15 mouse cellular contexts compared by ENCODE assay signal in the genomic region with DNA sequence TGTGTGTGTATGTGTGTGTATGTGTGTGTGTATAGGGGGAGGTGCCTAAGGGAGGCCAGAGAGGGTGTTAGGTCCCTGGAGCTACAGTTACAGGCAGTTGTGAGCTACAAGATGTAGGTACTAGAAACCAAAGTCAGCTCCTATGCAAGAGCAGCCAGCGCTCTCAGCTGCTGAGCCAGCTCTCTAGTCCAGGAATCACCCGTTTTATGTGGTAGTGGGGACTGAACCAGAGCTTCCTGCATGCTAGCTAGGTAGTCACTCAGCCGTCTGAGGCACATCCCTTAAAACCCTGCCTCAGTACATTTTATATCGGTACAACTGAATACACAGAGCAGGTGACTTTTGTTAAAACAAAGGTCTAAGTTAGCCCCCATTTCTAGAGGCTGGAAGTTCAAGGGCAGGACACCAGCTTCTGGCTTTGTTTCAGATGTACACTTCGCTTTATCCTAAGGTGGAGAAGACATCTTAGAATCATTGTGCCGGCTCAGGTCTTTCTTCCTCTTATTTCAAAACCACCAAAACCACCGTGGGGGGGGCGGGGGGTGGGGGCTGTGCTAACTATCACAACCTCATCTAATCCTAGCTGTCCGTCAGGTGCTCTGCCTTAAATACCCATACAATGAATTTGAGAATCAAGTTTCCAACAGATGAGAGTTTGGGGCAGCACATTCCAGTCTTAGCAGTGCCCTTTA. TPM values are rescaled to one million over a fixed set of nuclear protein-coding genes. Genes with fewer than 3 reads are reported as not detected.
DNase-seq lines count a peak whose midpoint lies in the region; ATAC-seq and TF ChIP-seq lines count a peak whose summit lies in the region.
"Had no signal": no experiment of that assay in that cellular context is flagged by ENCODE, and none has a peak within 500 bp of the region (broad histone marks: within the 10 kb centered on the region; RNA-seq: fewer than 3 reads in every experiment).

No protein-coding gene starts in this region.

- 83% methylated on average over 9 of the region's 9 CpGs for whole genome bisulfite sequencing in hindbrain, embryonic 10.5 days
- 84% methylated on average over 9 of the region's 9 CpGs for WGBS in hindbrain, embryonic 16.5 days

- H3K27ac ChIP-seq in CH12.LX (ENCODE audit: insufficient read depth, low read depth): no peak overlapping the region
- no peak overlapping the region for H3K27ac ChIP-seq in hindbrain, embryonic 10.5 days
- H3K27ac ChIP-seq in hindbrain, embryonic 16.5 days (ENCODE audit: low read depth, low read length): no peak overlapping the region
- H3K27ac ChIP-seq: heart, embryonic 13.5 days; hindbrain, embryonic 13.5 days; limb, embryonic 15.5 days had no signal

- TF ChIP-seq EP300 in CH12.LX (IDR thresholded peaks at IDR 0.05; ENCODE audit: low read length): no peak

- TF ChIP-seq CTCF in CH12.LX (conservative IDR thresholded peaks at IDR 0.05 in 1 of 2, IDR thresholded peaks at IDR 0.05 in 1 of 2; ENCODE audit: low read depth in 2 of 2, low read length in 2 of 2): no peak

- no peaks in the 10 kb centered on the region for H3K9me3 ChIP-seq in CH12.LX (replicated peaks; ENCODE audit: low read length)
- H3K9me3 ChIP-seq in hindbrain, embryonic 10.5 days: no peaks in the 10 kb centered on the region
- H3K9me3 ChIP-seq in hindbrain, embryonic 16.5 days (ENCODE audit: control insufficient read depth, low read length): no peaks in the 10 kb centered on the region
- H3K9me3 ChIP-seq: heart, embryonic 13.5 days; hindbrain, embryonic 13.5 days; limb, embryonic 15.5 days had no signal

- H3K4me3 ChIP-seq in CH12.LX (replicated peaks in 1 of 3; ENCODE audit: low read depth in 2 of 3, low read length in 2 of 3, poor library complexity in 1 of 3): no peak overlapping the region
- H3K4me3 ChIP-seq in hindbrain, embryonic 10.5 days: no peak overlapping the region
- no peak overlapping the region for H3K4me3 ChIP-seq in hindbrain, embryonic 16.5 days (ENCODE audit: low read length)
- H3K4me3 ChIP-seq: heart, embryonic 13.5 days; hindbrain, embryonic 13.5 days; limb, embryonic 15.5 days had no signal

- no peak overlapping the region for H3K9ac ChIP-seq in CH12.LX (ENCODE audit: insufficient read depth, low read depth)
- no peak overlapping the region for H3K9ac ChIP-seq in hindbrain, embryonic 16.5 days (ENCODE audit: low read depth, low read length)
- H3K9ac ChIP-seq: heart, embryonic 13.5 days; hindbrain, embryonic 13.5 days; limb, embryonic 15.5 days; lung, embryonic 14.5 days had no signal

- H3K79me2 ChIP-seq in CH12.LX (replicated peaks; ENCODE audit: control insufficient read depth, extremely low read depth, insufficient read depth, poor library complexity, severe bottlenecking): no peaks in the 10 kb centered on the region

- DNase-seq in A20 (ENCODE audit: low read depth, low spot score) (peak; percentile 57), CH12.LX (ENCODE audit: extremely low read depth) (peak; percentile 42)
- peak; percentile 40 to 57 for DNase-seq in thymus, adult 18-20 months
- no peak for DNase-seq in embryo, embryonic 9.5 days (ENCODE audit: extremely low spot score)
- DNase-seq in hindbrain, embryonic 10.5 days (ENCODE audit: low spot score): no peak
- DNase-seq in cerebellum, adult 9-11 months: no peak
- DNase-seq: adrenal gland, postnatal 36 days; kidney, adult 2 months; lung, embryonic 14.5 days had no signal

- H3K4me2 ChIP-seq in CH12.LX (ENCODE audit: insufficient read depth, low read depth, poor library complexity, severe bottlenecking): peak overlapping the region; percentile 8; the same call in 1 of the 2 replicates
- no peak overlapping the region for H3K4me2 ChIP-seq in hindbrain, embryonic 16.5 days (ENCODE audit: low read length)
- H3K4me2 ChIP-seq: heart, embryonic 13.5 days; hindbrain, embryonic 13.5 days; limb, embryonic 15.5 days; lung, embryonic 14.5 days had no signal

- no peaks in the 10 kb centered on the region for H3K36me3 ChIP-seq in CH12.LX (replicated peaks in 1 of 2; ENCODE audit: control insufficient read depth in 1 of 2, insufficient read depth in 1 of 2, low read length in 1 of 2)
- no peaks in the 10 kb centered on the region for H3K36me3 ChIP-seq in hindbrain, embryonic 10.5 days
- H3K36me3 ChIP-seq in hindbrain, embryonic 16.5 days (ENCODE audit: control insufficient read depth, insufficient read depth, low read length): no peaks in the 10 kb centered on the region
- H3K36me3 ChIP-seq: heart, embryonic 13.5 days; hindbrain, embryonic 13.5 days; limb, embryonic 15.5 days had no signal

- in situ Hi-C loops in CH12.LX (cut with MboI; ENCODE audit: low pct_ligation_motif_present, low pct_unique_long_range_greater_than_20kb, low sequenced_read_pairs): no loop called here

- dilution Hi-C loops in CH12.LX (cut with MboI; ENCODE audit: extremely low pct_ligation_motif_present, extremely low pct_unique_long_range_greater_than_20kb, low sequenced_read_pairs): no loop called here

- no peak for TF ChIP-seq RAD21 in CH12.LX (IDR thresholded peaks at IDR 0.05; ENCODE audit: low read depth, low read length)

- peaks cover 7 to 9% of the 10 kb centered on the region in 2 experiments for H3K4me1 ChIP-seq in CH12.LX (ENCODE audit: control insufficient read depth in 1 of 2, insufficient read depth in 2 of 2)
- no peaks in the 10 kb centered on the region for H3K4me1 ChIP-seq in hindbrain, embryonic 10.5 days (replicated peaks)
- no peaks in the 10 kb centered on the region for H3K4me1 ChIP-seq in hindbrain, embryonic 16.5 days (ENCODE audit: control insufficient read depth, insufficient read depth, low read depth, low read length)
- H3K4me1 ChIP-seq: hindbrain, embryonic 13.5 days; limb, embryonic 15.5 days had no signal

- no peaks in the 10 kb centered on the region for H3K27me3 ChIP-seq in CH12.LX (replicated peaks)
- H3K27me3 ChIP-seq in hindbrain, embryonic 10.5 days (ENCODE audit: insufficient read depth, poor library complexity, severe bottlenecking): no peaks in the 10 kb centered on the region
- no peaks in the 10 kb centered on the region for H3K27me3 ChIP-seq in hindbrain, embryonic 16.5 days (replicated peaks; ENCODE audit: control insufficient read depth, insufficient read depth, low read length)
- H3K27me3 ChIP-seq: heart, embryonic 13.5 days; hindbrain, embryonic 13.5 days; limb, embryonic 15.5 days had no signal

- no peak for TF ChIP-seq POLR2A in CH12.LX (IDR thresholded peaks at IDR 0.05; ENCODE audit: low read depth, low read length)

- ATAC-seq in granulocyte monocyte progenitor cell, adult 5-6 weeks (replicated peaks; ENCODE audit: poor library complexity, severe bottlenecking): peak; percentile 46
- no peak for ATAC-seq in hindbrain, embryonic 16.5 days
- ATAC-seq: forebrain, embryonic 14.5 days had no signal

TF ChIP-seq in CH12.LX, 34 proteins besides CTCF, POLR2A, EP300 and RAD21:
- no peak for TF ChIP-seq MAX (IDR thresholded peaks at IDR 0.05; ENCODE audit: low read length)
- no peak for TF ChIP-seq MYC (IDR thresholded peaks at IDR 0.05; ENCODE audit: low read depth, low read length)
- TF ChIP-seq RCOR1 (conservative IDR thresholded peaks at IDR 0.05; ENCODE audit: low read depth, low read length): no peak
- no peak for TF ChIP-seq CHD2 (IDR thresholded peaks at IDR 0.05; ENCODE audit: low read length)
- TF ChIP-seq CHD1 (IDR thresholded peaks at IDR 0.05; ENCODE audit: low read depth, low read length): no peak
- no peak for TF ChIP-seq JUN (IDR thresholded peaks at IDR 0.05; ENCODE audit: insufficient read depth, low read depth, low read length)
- TF ChIP-seq NELFE (IDR thresholded peaks at IDR 0.05; ENCODE audit: low read depth, low read length): no peak
- TF ChIP-seq ELF1 (IDR thresholded peaks at IDR 0.05; ENCODE audit: low read depth, low read length): no peak
- no peak for TF ChIP-seq GABPA (IDR thresholded peaks at IDR 0.05; ENCODE audit: insufficient replicate concordance, low read depth, low read length)

RNA-seq across cellular contexts. Expression of a gene that starts 12.6 kb away (rescaled TPM):
- not detected in 2 replicates for total RNA-seq in CH12.LX (2012; rRNA removed)
- total RNA-seq in CH12.LX (2014; rRNA removed): 0.09 TPM in 1 of 2 replicates, not detected in the other
- not detected in 2 replicates for polyA plus RNA-seq in CH12.LX (2012; ENCODE audit: insufficient read length, low read depth)
- total RNA-seq in granulocyte monocyte progenitor cell, adult 5-6 weeks (2014; fragmentation: Nextera tagmentation): 6.1 and 12.2 TPM in 2 replicates
- total RNA-seq in granulocyte monocyte progenitor cell, adult 5-6 weeks (2017): 4.0 and 5.3 TPM in 2 replicates
- 8.4 and 10.2 TPM in 2 replicates for polyA plus RNA-seq in hindbrain, embryonic 10.5 days (2016; fragmentation: Nextera tagmentation; extraction: Ambion mirVana)
- 2.8 and 3.7 TPM in 2 replicates for polyA plus RNA-seq in hindbrain, embryonic 16.5 days (2015; fragmentation: Nextera tagmentation; extraction: Ambion mirVana)

Comparison
In these comparisons a context has a peak if more than half of its experiments do, and no peak if none do; other contexts are left out.
1. DNase-seq: peak in A20 (single experiment), CH12.LX (single experiment) and thymus, adult 18-20 months (2 of 2); none in embryo, embryonic 9.5 days (single experiment), hindbrain, embryonic 10.5 days (single experiment) and cerebellum, adult 9-11 months (single experiment).